In the genomic region with DNA sequence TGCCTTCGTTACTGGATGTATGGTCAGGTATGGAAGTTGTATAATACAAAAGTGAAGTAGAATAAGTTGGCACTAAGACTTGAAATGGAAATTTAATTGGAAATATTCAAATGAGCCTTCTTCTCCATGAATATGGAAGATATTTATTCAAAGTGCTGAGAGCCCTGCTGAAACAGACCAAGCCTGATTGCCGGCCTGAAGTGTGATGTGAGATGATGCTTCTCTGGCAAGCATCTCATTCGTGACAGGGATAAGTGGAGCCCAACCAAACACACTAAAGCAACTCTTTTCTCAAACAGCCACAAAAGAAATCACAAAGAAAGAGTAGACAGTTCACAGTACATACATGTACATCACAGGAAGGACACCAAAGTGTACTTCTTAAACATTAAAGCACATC, we compare ENCODE assay signal across 27 mouse cellular contexts.
"Had no signal": no experiment of that assay in that cellular context is flagged by ENCODE, and none has a peak within 500 bp of the region (broad histone marks: within the 10 kb centered on the region; RNA-seq: fewer than 3 reads in every experiment).

No protein-coding gene starts in this region.

- H3K9ac ChIP-seq: heart, embryonic 13.5 days; heart, embryonic 15.5 days; hindbrain, embryonic 13.5 days; hindbrain, embryonic 15.5 days; kidney, embryonic 15.5 days; limb, embryonic 13.5 days; limb, embryonic 15.5 days; liver, embryonic 12.5 days; liver, embryonic 14.5 days had no signal

- DNase-seq: gastrocnemius, postnatal 14 days; gastrocnemius, postnatal 36 days; heart, adult 11 months; heart, adult 2 months; heart, postnatal 14 days; heart, postnatal 36 days; kidney, adult 11 months; kidney, adult 2 months; kidney, adult 9 months; kidney, postnatal 14 days; kidney, postnatal 36 days; layer of hippocampus, adult 9-11 months; layer of hippocampus, postnatal 36 days; left cerebral cortex, postnatal 4 days had no signal

- H3K4me2 ChIP-seq: heart, embryonic 11.5 days; heart, embryonic 13.5 days; heart, embryonic 15.5 days; hindbrain, embryonic 13.5 days; hindbrain, embryonic 15.5 days; kidney, embryonic 15.5 days; limb, embryonic 13.5 days; limb, embryonic 15.5 days; liver, embryonic 12.5 days had no signal

- H3K4me3 ChIP-seq: heart, adult 2 months; heart, embryonic 13.5 days; heart, embryonic 15.5 days; hindbrain, embryonic 13.5 days; hindbrain, embryonic 15.5 days; kidney, embryonic 15.5 days; limb, embryonic 13.5 days; limb, embryonic 15.5 days; liver, embryonic 12.5 days had no signal

- H3K27me3 ChIP-seq: heart, embryonic 13.5 days; heart, embryonic 15.5 days had no signal

- H3K9me3 ChIP-seq: heart, embryonic 13.5 days; heart, embryonic 15.5 days; hindbrain, embryonic 13.5 days; hindbrain, embryonic 15.5 days; kidney, embryonic 15.5 days; limb, embryonic 13.5 days; limb, embryonic 15.5 days; liver, embryonic 12.5 days had no signal

- ATAC-seq: hindbrain, postnatal 0 days; intestine, embryonic 16.5 days; liver, embryonic 12.5 days had no signal

- H3K36me3 ChIP-seq: heart, embryonic 13.5 days; heart, embryonic 15.5 days; hindbrain, embryonic 13.5 days; hindbrain, embryonic 15.5 days; kidney, embryonic 15.5 days; limb, embryonic 13.5 days; limb, embryonic 15.5 days; liver, embryonic 12.5 days had no signal

- H3K4me1 ChIP-seq: heart, embryonic 13.5 days; heart, embryonic 15.5 days; hindbrain, embryonic 13.5 days; hindbrain, embryonic 15.5 days; kidney, embryonic 15.5 days; limb, embryonic 13.5 days; limb, embryonic 15.5 days; liver, embryonic 12.5 days had no signal

- H3K27ac ChIP-seq: heart, adult 2 months; heart, embryonic 13.5 days; heart, embryonic 15.5 days; hindbrain, embryonic 13.5 days; hindbrain, embryonic 15.5 days; hindbrain, postnatal 0 days; kidney, embryonic 15.5 days; kidney, postnatal 0 days; limb, embryonic 13.5 days; limb, embryonic 15.5 days; liver, embryonic 12.5 days; liver, embryonic 14.5 days had no signal
